Mouse (Mus musculus): Measurements from ENCODE around the gene Ociad1. TPM values are rescaled to one million over a fixed set of nuclear protein-coding genes. Genes with fewer than 3 reads are reported as not detected.

The Ociad1 gene
- total and polyA plus RNA-seq, 3 experiments, result 121 to 324 (median 223) TPM

DNA sequence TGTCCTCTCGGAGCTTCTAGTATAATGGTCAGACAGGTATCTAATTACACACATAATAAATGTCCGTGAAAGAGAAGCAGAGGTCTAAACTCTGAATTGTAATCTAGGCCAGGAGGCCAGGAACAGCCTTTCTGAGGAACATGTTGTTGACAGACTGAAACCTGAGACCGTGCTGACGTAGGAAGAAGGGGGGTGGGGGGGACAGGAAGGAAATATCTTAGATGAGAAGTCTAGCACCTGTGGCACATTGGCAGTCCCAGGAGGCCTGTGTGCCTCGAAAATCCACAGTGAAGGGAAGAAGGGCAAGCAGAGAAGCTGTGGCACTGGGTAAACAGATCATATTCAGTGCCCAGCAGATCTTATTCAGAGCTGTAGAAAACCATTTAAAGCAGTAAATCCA is 27.1 kb upstream of the Ociad1 start:
- TF ChIP-seq GATA2 (IDR thresholded peaks at IDR 0.05; ENCODE audit: borderline replicate concordance, low read depth, low read length) (no peak), TAL1 (conservative IDR thresholded peaks at IDR 0.05; ENCODE audit: low read depth, low read length) (no peak), CTCF (IDR thresholded peaks at IDR 0.05; ENCODE audit: low read depth, low read length) (no peak), POLR2AphosphoS5 (IDR thresholded peaks at IDR 0.05; ENCODE audit: insufficient replicate concordance, low read depth, low read length) (no peak), GATA1 (IDR thresholded peaks at IDR 0.05; ENCODE audit: borderline replicate concordance, low read length) (no peak)
- H3K4me1 ChIP-seq (ENCODE audit: insufficient read depth, low read depth, low read length), result peaks cover 37% of the 10 kb centered on the region

DNA sequence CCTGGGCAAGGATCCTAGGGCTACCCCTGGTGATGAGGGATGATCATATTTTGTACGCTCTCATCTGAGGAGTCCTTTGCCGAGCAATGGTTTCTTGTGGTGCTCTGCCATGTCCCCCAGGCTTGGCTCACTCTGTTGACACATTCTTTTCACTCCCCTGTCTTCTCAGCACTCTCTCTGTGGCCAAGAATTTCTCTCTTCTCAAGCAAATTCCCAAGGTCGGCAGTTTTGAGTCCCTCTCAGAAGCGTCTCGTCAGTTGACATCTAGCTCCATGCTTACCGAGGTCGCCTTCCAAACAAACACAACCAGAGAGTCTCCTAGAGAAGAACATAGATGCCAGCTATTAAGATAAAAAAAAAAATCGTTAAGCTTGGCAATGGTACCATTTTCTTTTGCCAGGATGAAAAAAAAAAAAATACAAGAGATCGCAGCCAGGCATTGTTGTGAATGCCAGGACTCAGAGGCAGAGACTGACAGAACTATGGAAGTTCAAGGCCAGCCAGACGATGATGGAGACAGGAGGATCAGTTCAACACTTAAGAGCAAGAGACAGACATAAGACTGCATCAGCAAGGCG is 23.9 kb upstream of the Ociad1 start:
- DNase-seq (ENCODE audit: low spot score), result no peak

More for the DNA sequence above, 27.1 kb upstream of the Ociad1 start:
- H3K4me3 ChIP-seq (ENCODE audit: low read depth, low read length), result no peak overlapping the region
- no peaks in the 10 kb centered on the region for H3K27me3 ChIP-seq (ENCODE audit: insufficient read depth, low read length)
- ATAC-seq (ENCODE audit: extremely low read depth, insufficient number of reproducible peaks, low FRiP score, poor library complexity, severe bottlenecking) (no peak), DNase-seq (ENCODE audit: low spot score) (no peak)
- H3K9me3 ChIP-seq (replicated peaks), result peaks cover 5% of the 10 kb centered on the region
- H3K36me3 ChIP-seq (replicated peaks), result no peaks in the 10 kb centered on the region

DNA sequence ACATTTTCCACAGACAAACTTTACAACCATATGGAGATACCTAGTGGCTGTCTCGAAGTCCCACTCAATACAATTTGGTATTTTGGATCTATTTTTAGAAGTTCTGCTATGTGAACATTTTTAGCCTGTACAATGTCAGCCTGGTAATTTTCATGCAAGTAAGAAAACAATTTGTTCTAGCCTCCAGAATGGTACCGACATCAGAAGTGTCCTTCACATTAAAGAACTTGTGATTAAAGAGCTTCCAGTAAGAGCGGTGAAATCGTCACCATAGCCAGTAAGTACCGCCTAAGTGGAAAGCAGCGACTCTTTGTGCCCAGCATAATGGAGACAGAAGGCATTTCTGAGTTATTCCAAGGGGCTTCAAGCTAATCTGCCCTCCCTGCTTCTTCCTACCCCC is 22.0 kb upstream of the Ociad1 start:
- no peak for ATAC-seq (ENCODE audit: extremely low read depth, insufficient number of reproducible peaks, low FRiP score, poor library complexity, severe bottlenecking)
- TF ChIP-seq CTCF (IDR thresholded peaks at IDR 0.05; ENCODE audit: low read depth, low read length) (no peak), POLR2AphosphoS5 (IDR thresholded peaks at IDR 0.05; ENCODE audit: insufficient replicate concordance, low read depth, low read length) (no peak), GATA1 (IDR thresholded peaks at IDR 0.05; ENCODE audit: borderline replicate concordance, low read length) (no peak), GATA2 (IDR thresholded peaks at IDR 0.05; ENCODE audit: borderline replicate concordance, low read depth, low read length) (no peak), TAL1 (conservative IDR thresholded peaks at IDR 0.05; ENCODE audit: low read depth, low read length) (no peak)

More for the DNA sequence above, 23.9 kb upstream of the Ociad1 start:
- H3K9me3 ChIP-seq (replicated peaks), result peaks cover 5% of the 10 kb centered on the region
- peaks cover 64% of the 10 kb centered on the region for H3K4me1 ChIP-seq (ENCODE audit: insufficient read depth, low read depth, low read length)
- no peak overlapping the region for H3K4me3 ChIP-seq (ENCODE audit: low read depth, low read length)
- H3K36me3 ChIP-seq (replicated peaks), result no peaks in the 10 kb centered on the region
- H3K27me3 ChIP-seq (ENCODE audit: insufficient read depth, low read length), result no peaks in the 10 kb centered on the region
- ATAC-seq (ENCODE audit: extremely low read depth, insufficient number of reproducible peaks, low FRiP score, poor library complexity, severe bottlenecking), result no peak
- TF ChIP-seq POLR2AphosphoS5 (IDR thresholded peaks at IDR 0.05; ENCODE audit: insufficient replicate concordance, low read depth, low read length), result no peak

DNA sequence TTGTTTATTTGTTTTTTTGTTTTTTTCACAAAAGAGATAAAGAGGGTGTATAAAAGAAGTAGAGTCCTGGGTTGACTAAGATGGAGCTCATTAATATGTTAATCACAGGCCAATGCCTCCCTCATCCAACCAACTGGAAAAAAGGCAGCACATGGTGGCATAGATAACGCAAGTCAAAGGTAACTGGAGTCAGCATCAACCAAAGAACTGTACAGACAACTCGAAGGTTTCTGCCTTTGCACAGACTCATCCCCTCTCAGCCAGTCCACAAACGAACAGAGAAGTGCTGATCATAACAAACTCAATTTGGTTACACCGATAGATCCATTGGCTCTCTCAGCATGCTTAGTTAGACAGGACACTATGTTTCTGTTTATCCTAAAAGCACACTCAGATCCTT is 19.4 kb upstream of the Ociad1 start:
- H3K4me1 ChIP-seq (ENCODE audit: insufficient read depth, low read depth, low read length), result peaks cover 71% of the 10 kb centered on the region
- no peaks in the 10 kb centered on the region for H3K36me3 ChIP-seq (replicated peaks)
- ATAC-seq (ENCODE audit: extremely low read depth, insufficient number of reproducible peaks, low FRiP score, poor library complexity, severe bottlenecking) (peak; percentile 83), DNase-seq (ENCODE audit: low spot score) (no peak)
- H3K27me3 ChIP-seq (ENCODE audit: insufficient read depth, low read length), result peaks cover 3% of the 10 kb centered on the region; the same call in 1 of the 2 replicates
- peak overlapping the region; percentile 49; the same call in 1 of the 2 replicates for H3K4me3 ChIP-seq (ENCODE audit: low read depth, low read length)
- TF ChIP-seq TAL1 (conservative IDR thresholded peaks at IDR 0.05; ENCODE audit: low read depth, low read length), result peak; percentile 82
- no peak for TF ChIP-seq GATA2 (IDR thresholded peaks at IDR 0.05; ENCODE audit: borderline replicate concordance, low read depth, low read length)
- H3K9me3 ChIP-seq (replicated peaks), result no peaks in the 10 kb centered on the region

More for the DNA sequence above, 22.0 kb upstream of the Ociad1 start:
- peaks cover 5% of the 10 kb centered on the region for H3K9me3 ChIP-seq (replicated peaks)
- H3K27me3 ChIP-seq (ENCODE audit: insufficient read depth, low read length), result peaks cover under 1% of the 10 kb centered on the region; the same call in 1 of the 2 replicates
- H3K4me3 ChIP-seq (ENCODE audit: low read depth, low read length), result no peak overlapping the region
- H3K36me3 ChIP-seq (replicated peaks), result no peaks in the 10 kb centered on the region
- peaks cover 73% of the 10 kb centered on the region for H3K4me1 ChIP-seq (ENCODE audit: insufficient read depth, low read depth, low read length)
- no peak for DNase-seq (ENCODE audit: low spot score)

DNA sequence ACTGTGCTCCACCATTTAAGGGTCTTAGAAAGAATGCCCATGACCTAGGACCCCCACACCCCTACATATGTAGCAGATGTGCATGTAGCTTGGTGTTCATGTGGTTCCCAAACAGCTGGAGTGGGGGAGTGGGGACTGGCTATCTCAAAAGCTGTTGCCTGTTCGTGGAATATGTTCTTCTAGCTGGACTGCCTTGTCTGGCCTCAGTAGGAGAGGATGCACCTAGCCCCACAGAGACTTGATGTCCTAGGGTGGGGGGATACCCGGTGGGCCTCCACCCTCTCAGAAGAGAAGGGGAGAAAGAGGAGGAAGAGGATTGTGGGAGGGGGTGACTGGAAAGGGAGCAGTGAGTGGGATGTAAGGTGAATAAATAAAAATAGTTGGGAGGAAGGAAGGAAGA is 17.6 kb upstream of the Ociad1 start:
- no peak overlapping the region for H3K4me3 ChIP-seq (ENCODE audit: low read depth, low read length)
- no peaks in the 10 kb centered on the region for H3K36me3 ChIP-seq (replicated peaks)
- ATAC-seq (ENCODE audit: extremely low read depth, insufficient number of reproducible peaks, low FRiP score, poor library complexity, severe bottlenecking), result no peak
- H3K9me3 ChIP-seq (replicated peaks), result no peaks in the 10 kb centered on the region
- H3K27me3 ChIP-seq (ENCODE audit: insufficient read depth, low read length), result peaks cover 3% of the 10 kb centered on the region; the same call in 1 of the 2 replicates
- DNase-seq (ENCODE audit: low spot score), result no peak
- no peak for TF ChIP-seq GATA2 (IDR thresholded peaks at IDR 0.05; ENCODE audit: borderline replicate concordance, low read depth, low read length)
- no peak for TF ChIP-seq TAL1 (conservative IDR thresholded peaks at IDR 0.05; ENCODE audit: low read depth, low read length)
- no peak for TF ChIP-seq GATA1 (IDR thresholded peaks at IDR 0.05; ENCODE audit: borderline replicate concordance, low read length)
- no peak for TF ChIP-seq POLR2AphosphoS5 (IDR thresholded peaks at IDR 0.05; ENCODE audit: insufficient replicate concordance, low read depth, low read length)
- TF ChIP-seq CTCF (IDR thresholded peaks at IDR 0.05; ENCODE audit: low read depth, low read length), result no peak
- peaks cover 66% of the 10 kb centered on the region for H3K4me1 ChIP-seq (ENCODE audit: insufficient read depth, low read depth, low read length)

DNA sequence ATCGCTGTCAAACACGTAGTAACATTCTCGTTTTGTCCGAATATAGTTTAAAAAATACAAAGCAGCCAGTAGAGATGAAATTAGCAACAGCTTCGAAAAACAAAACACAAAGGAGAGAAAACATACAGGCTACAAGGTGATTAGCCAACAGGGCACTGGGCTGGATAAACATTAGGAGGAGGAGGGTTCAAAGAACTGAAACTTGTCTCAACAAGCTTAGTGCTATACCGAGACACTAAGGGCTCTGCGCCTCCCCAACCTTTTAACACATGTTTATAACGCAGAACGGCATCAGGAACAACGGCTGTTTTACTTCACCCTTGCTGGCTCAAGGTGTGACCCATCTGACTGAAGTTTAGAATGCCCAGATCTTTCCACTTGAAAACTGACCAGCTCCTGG is 13.4 kb upstream of the Ociad1 start:
- H3K4me1 ChIP-seq (ENCODE audit: insufficient read depth, low read depth, low read length), result peaks cover 40% of the 10 kb centered on the region
- H3K9me3 ChIP-seq (replicated peaks), result no peaks in the 10 kb centered on the region
- H3K36me3 ChIP-seq (replicated peaks), result no peaks in the 10 kb centered on the region
- H3K27me3 ChIP-seq (ENCODE audit: insufficient read depth, low read length), result peaks cover 3% of the 10 kb centered on the region; the same call in 1 of the 2 replicates
- ATAC-seq (ENCODE audit: extremely low read depth, insufficient number of reproducible peaks, low FRiP score, poor library complexity, severe bottlenecking) (no peak), DNase-seq (ENCODE audit: low spot score) (no peak)
- TF ChIP-seq POLR2AphosphoS5 (IDR thresholded peaks at IDR 0.05; ENCODE audit: insufficient replicate concordance, low read depth, low read length) (no peak), TAL1 (conservative IDR thresholded peaks at IDR 0.05; ENCODE audit: low read depth, low read length) (no peak), GATA1 (IDR thresholded peaks at IDR 0.05; ENCODE audit: borderline replicate concordance, low read length) (no peak)
- H3K4me3 ChIP-seq (ENCODE audit: low read depth, low read length), result no peak overlapping the region

Data from G1E (cell line).